Mouse (Mus musculus): ENCODE data around the gene Lrrc34.

Gene Lrrc34

GRCm38 (mm10) chr3:30647440-30648090 is at the start of gene Lrrc34:
Lrrc34 (minus strand) TSS chr3:30647869.
- DNase-seq, result no peak

- DNase-seq, result no peak
These were observed 48.7 kb upstream of the Lrrc34 start for GRCm38 (mm10) chr3:30696346-30696745.

GRCm38 (mm10) chr3:30695661-30696060 is 48.0 kb upstream of the Lrrc34 start:
- DNase-seq, result no peak

- DNase-seq, result no peak
These were observed 43.3 kb upstream of the Lrrc34 start for GRCm38 (mm10) chr3:30690976-30691375.

- no peak for DNase-seq
These were observed 39.5 kb upstream of the Lrrc34 start for GRCm38 (mm10) chr3:30687216-30687615.

- DNase-seq, result no peak
These were observed 35.5 kb upstream of the Lrrc34 start for GRCm38 (mm10) chr3:30683190-30683589.

GRCm38 (mm10) chr3:30658486-30658885 is 10.8 kb upstream of the Lrrc34 start:
- DNase-seq, result no peak

- no peak for DNase-seq
These were observed 8.3 kb upstream of the Lrrc34 start for GRCm38 (mm10) chr3:30655937-30656336.

GRCm38 (mm10) chr3:30650062-30650841 is 2.6 kb upstream of the Lrrc34 start:
- no peak for DNase-seq

GRCm38 (mm10) chr3:30648466-30648865 is 797 bp upstream of the Lrrc34 start:
- DNase-seq, result no peak

- no peak for DNase-seq
These were observed 908 bp downstream of the Lrrc34 start for GRCm38 (mm10) chr3:30646761-30647160.

- DNase-seq, result no peak
These were observed 3.5 kb downstream of the Lrrc34 start, which contains the start of gene Lrriq4 for GRCm38 (mm10) chr3:30644207-30644606. Lrriq4 (plus strand) TSS chr3:30644507.

- no peak for DNase-seq
These were observed 12.0 kb downstream of the Lrrc34 start for GRCm38 (mm10) chr3:30635629-30636028.

- DNase-seq, result no peak
These were observed 14.0 kb downstream of the Lrrc34 start for GRCm38 (mm10) chr3:30633681-30634080.

- DNase-seq, result no peak
These were observed 27.5 kb downstream of the Lrrc34 start for GRCm38 (mm10) chr3:30620132-30620531.

- peak in 1 of 2 experiments; percentile 24 for DNase-seq
These were observed 36.7 kb downstream of the Lrrc34 start for GRCm38 (mm10) chr3:30610930-30611329.

- no peak for DNase-seq
These were observed 38.7 kb downstream of the Lrrc34 start for GRCm38 (mm10) chr3:30608999-30609398.

- DNase-seq, result no peak
These were observed 44.4 kb downstream of the Lrrc34 start for GRCm38 (mm10) chr3:30603256-30603655.

- DNase-seq, result no peak
These were observed 45.0 kb downstream of the Lrrc34 start for GRCm38 (mm10) chr3:30602740-30603098.

- DNase-seq, result peak; percentile 92 to 95
These were observed 45.5 kb downstream of the Lrrc34 start, which contains the start of gene Mynn for GRCm38 (mm10) chr3:30602065-30602739. Mynn (plus strand) TSS chr3:30602065.

- no peak for DNase-seq
These were observed 46.0 kb downstream of the Lrrc34 start for GRCm38 (mm10) chr3:30601610-30602064.

GRCm38 (mm10) chr3:30601175-30601574 is 46.5 kb downstream of the Lrrc34 start:
- peak; percentile 62 to 80 for DNase-seq

GRCm38 (mm10) chr3:30600717-30601116 is 47.0 kb downstream of the Lrrc34 start:
- DNase-seq, result peak in 1 of 2 experiments; percentile 35

Measured in thymus, adult 18-20 months (tissue).